Mouse (Mus musculus): Measurements from ENCODE around the gene Rab11fip3. TPM values are rescaled to one million over a fixed set of nuclear protein-coding genes. Genes with fewer than 3 reads are reported as not detected.

Gene Rab11fip3
- polyA plus RNA-seq, 1 experiment: 26.2 TPM

GRCm38 (mm10) chr17:25945517-25946155 is 123.7 kb downstream of the Rab11fip3 start:
- WGBS: 77% methylated on average over 9 of the region's 9 CpGs

DNA sequence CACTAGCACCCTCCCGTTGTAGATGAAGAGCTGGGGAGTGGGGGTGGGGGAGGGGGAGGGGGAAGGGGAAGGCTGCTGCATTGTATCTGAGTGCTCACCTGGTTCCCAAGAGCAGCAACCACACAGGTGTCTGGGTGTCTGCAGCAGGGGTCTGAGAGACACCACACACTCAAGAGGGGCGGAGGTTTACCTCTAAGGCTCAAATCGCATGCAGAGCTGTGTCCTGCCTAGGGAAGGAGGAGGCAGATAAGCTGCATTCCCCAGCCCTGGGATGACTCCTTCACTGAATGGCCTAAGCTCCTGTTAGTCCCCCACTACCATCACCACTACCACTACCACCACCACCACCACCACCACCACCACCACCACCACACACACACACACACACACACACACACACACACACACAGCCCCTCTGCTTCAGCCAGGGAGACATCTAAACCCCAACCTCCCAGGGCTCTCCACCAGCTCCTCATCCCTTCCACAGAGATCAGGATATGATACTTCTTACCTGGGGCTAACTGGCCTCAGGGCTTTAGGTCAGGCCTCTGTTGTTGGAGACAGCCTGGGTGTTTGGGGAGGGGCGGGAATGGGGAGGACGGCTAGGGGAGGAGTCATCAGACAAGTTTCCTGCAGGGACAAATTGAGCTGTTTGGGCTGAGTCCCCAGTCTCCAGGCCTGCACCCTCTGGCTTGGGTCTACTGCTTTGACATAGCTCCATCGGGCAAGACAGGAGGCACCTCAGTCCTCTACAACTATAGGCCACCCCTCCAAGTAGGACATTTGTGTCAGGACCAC is 124.8 kb downstream of the Rab11fip3 start, which contains the start of the genes Pigq and Nhlrc4:
Gene Pigq, minus strand, starts transcription at position 571 of the 798 bp plus-strand sequence.
Gene Nhlrc4, minus strand, starts transcription at position 596 of the 798 bp plus-strand sequence.
- DNase-seq: no peak
- no peak within 1 kb of the TSS for H3K27ac ChIP-seq (ENCODE audit: control insufficient read depth, insufficient read depth, low read length)
- no peaks in the 10 kb centered on the region for H3K36me3 ChIP-seq (ENCODE audit: control insufficient read depth, insufficient read depth, low read length)
- peaks cover 7% of the 10 kb centered on the region for H3K4me1 ChIP-seq (replicated peaks; ENCODE audit: control insufficient read depth, insufficient read depth, low read length)
- no peak for TF ChIP-seq CTCF (IDR thresholded peaks at IDR 0.05; ENCODE audit: borderline replicate concordance, control insufficient read depth, extremely low read depth, insufficient read depth, low read length, poor library complexity)
- no peak for TF ChIP-seq POLR2A (IDR thresholded peaks at IDR 0.05; ENCODE audit: control insufficient read depth, extremely low read depth, insufficient read depth, low read length, poor library complexity)
- 89% methylated on average over 4 of the region's 6 CpGs for WGBS
- no peak within 1 kb of the TSS for H3K4me3 ChIP-seq (ENCODE audit: control insufficient read depth, insufficient read depth, low read length)
- no peaks in the 10 kb centered on the region for H3K27me3 ChIP-seq (ENCODE audit: control insufficient read depth, insufficient read depth, low read length)

More at GRCm38 (mm10) chr17:25945517-25946155, 123.7 kb downstream of the Rab11fip3 start:
- no peaks in the 10 kb centered on the region; the same call in 1 of the 2 replicates for H3K27me3 ChIP-seq (ENCODE audit: control insufficient read depth, insufficient read depth, low read length)
- H3K36me3 ChIP-seq (ENCODE audit: control insufficient read depth, insufficient read depth, low read length): no peaks in the 10 kb centered on the region
- no peak overlapping the region for H3K27ac ChIP-seq (ENCODE audit: control insufficient read depth, insufficient read depth, low read length)
- TF ChIP-seq POLR2A (IDR thresholded peaks at IDR 0.05; ENCODE audit: control insufficient read depth, extremely low read depth, insufficient read depth, low read length, poor library complexity) (no peak), CTCF (IDR thresholded peaks at IDR 0.05; ENCODE audit: borderline replicate concordance, control insufficient read depth, extremely low read depth, insufficient read depth, low read length, poor library complexity) (no peak)
- no peak overlapping the region for H3K4me3 ChIP-seq (ENCODE audit: control insufficient read depth, insufficient read depth, low read length)
- peaks cover 6% of the 10 kb centered on the region for H3K4me1 ChIP-seq (replicated peaks; ENCODE audit: control insufficient read depth, insufficient read depth, low read length)
- no peak for DNase-seq

DNA sequence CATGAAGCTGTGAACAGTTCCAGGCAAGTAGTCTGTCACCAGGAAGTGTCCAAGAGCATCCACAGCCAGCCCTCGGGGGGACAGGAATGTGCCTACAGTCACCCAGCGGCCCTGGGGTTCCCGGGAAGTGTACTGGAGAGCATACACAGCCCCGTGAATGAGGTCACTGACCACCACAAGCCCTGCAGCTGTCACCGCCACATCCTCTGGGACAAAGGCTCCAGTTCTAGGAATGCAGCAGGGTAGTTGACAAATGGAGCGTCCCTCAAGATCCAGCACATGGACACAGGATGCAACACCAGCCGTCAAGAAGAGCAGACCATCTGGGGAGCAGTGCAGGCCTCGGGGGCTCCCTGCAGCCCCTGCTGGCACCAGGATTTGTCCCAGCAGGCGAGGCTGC is 125.6 kb downstream of the Rab11fip3 start:
- DNase-seq: no peak
- WGBS: 95% methylated on average over 9 of the region's 9 CpGs
- TF ChIP-seq CTCF (IDR thresholded peaks at IDR 0.05; ENCODE audit: borderline replicate concordance, control insufficient read depth, extremely low read depth, insufficient read depth, low read length, poor library complexity): no peak
- TF ChIP-seq POLR2A (IDR thresholded peaks at IDR 0.05; ENCODE audit: control insufficient read depth, extremely low read depth, insufficient read depth, low read length, poor library complexity): no peak
- Histone ChIP-seq H3K4me3 (ENCODE audit: control insufficient read depth, insufficient read depth, low read length) (no peak overlapping the region), H3K27me3 (ENCODE audit: control insufficient read depth, insufficient read depth, low read length) (no peaks in the 10 kb centered on the region), H3K4me1 (replicated peaks; ENCODE audit: control insufficient read depth, insufficient read depth, low read length) (peaks cover 7% of the 10 kb centered on the region), H3K27ac (ENCODE audit: control insufficient read depth, insufficient read depth, low read length) (no peak overlapping the region), H3K36me3 (ENCODE audit: control insufficient read depth, insufficient read depth, low read length) (no peaks in the 10 kb centered on the region)

- WGBS: 90% methylated on average over 3 of the region's 3 CpGs
- DNase-seq: no peak
- Histone ChIP-seq H3K27ac (ENCODE audit: control insufficient read depth, insufficient read depth, low read length) (no peak overlapping the region), H3K4me3 (ENCODE audit: control insufficient read depth, insufficient read depth, low read length) (no peak overlapping the region), H3K27me3 (ENCODE audit: control insufficient read depth, insufficient read depth, low read length) (no peaks in the 10 kb centered on the region), H3K4me1 (replicated peaks; ENCODE audit: control insufficient read depth, insufficient read depth, low read length) (peaks cover 7% of the 10 kb centered on the region), H3K36me3 (ENCODE audit: control insufficient read depth, insufficient read depth, low read length) (no peaks in the 10 kb centered on the region)
- TF ChIP-seq CTCF (IDR thresholded peaks at IDR 0.05; ENCODE audit: borderline replicate concordance, control insufficient read depth, extremely low read depth, insufficient read depth, low read length, poor library complexity) (no peak), POLR2A (IDR thresholded peaks at IDR 0.05; ENCODE audit: control insufficient read depth, extremely low read depth, insufficient read depth, low read length, poor library complexity) (no peak)
Observed at GRCm38 (mm10) chr17:25943221-25943620, 126.1 kb downstream of the Rab11fip3 start.

DNA sequence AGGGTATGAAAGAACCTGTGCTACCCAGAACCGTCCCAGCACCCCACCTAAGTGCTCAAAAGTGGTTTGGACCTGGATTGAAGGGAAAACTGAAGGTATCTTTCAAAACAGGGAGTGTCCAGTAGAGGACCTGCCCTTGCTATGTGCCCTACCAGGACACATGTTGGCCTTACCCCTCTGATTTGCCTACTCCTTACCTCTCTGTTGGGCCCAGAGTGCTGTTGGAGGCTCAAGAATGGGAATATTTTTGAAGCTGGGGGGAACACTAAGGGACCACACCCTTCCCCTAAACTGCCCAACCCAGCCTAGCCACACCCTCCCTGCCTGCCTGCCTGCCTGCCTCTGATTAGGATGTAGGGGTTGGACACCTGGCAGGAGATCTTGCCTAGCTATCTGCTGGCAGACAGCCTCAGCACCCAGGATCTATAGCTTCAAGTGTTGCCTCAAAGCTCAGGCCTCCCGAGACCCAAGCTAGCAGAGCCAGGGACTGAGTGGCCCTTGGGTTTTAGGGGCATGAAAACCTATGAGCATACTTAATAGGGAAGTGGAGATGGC is 126.7 kb downstream of the Rab11fip3 start:
- Histone ChIP-seq H3K27me3 (ENCODE audit: control insufficient read depth, insufficient read depth, low read length) (no peaks in the 10 kb centered on the region), H3K27ac (ENCODE audit: control insufficient read depth, insufficient read depth, low read length) (no peak overlapping the region), H3K36me3 (ENCODE audit: control insufficient read depth, insufficient read depth, low read length) (no peaks in the 10 kb centered on the region), H3K4me1 (replicated peaks; ENCODE audit: control insufficient read depth, insufficient read depth, low read length) (peaks cover 7% of the 10 kb centered on the region), H3K4me3 (ENCODE audit: control insufficient read depth, insufficient read depth, low read length) (no peak overlapping the region)
- whole genome bisulfite sequencing: 90% methylated on average over 2 of the region's 2 CpGs
- DNase-seq: no peak
- TF ChIP-seq POLR2A (IDR thresholded peaks at IDR 0.05; ENCODE audit: control insufficient read depth, extremely low read depth, insufficient read depth, low read length, poor library complexity) (no peak), CTCF (IDR thresholded peaks at IDR 0.05; ENCODE audit: borderline replicate concordance, control insufficient read depth, extremely low read depth, insufficient read depth, low read length, poor library complexity) (no peak)

DNA sequence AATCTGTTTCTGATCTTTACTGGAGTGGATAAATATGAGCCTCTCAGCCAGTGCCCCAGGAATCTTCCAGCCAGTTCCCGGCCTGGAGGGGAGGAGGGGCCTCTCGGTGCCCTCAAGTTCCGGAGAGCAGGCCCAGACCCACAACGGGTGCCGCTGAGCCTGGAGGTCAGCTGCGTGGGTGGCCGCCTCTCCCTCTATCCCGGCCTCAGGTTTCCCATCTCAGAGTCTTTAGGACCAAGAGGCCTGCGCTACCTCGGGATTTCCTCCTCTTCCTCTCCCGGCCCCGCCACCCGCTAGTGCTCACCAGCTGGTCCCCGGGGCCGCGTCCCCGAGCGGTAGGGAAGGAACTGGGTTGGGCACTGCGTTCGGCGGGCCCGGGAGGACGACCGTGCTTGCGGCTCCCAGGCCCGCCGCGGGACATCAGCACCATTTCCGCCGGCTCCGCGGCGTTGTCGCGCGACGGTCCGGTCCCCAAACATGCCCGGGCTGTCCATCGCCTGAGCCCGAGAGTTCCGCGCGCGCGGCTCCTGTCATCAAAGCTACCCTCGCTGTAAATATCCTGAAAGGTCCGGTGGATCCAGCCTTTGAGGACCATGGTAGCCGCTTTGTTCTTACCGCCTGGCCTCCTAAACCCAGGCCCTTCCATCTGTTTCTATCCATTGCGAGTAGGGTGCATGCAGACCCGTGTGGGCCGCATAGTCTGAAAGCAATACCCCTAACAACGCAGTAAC is 127.7 kb downstream of the Rab11fip3 start:
- DNase-seq: peak; percentile 66

More for the DNA sequence above, 127.7 kb downstream of the Rab11fip3 start:
- Histone ChIP-seq H3K4me1 (replicated peaks; ENCODE audit: control insufficient read depth, insufficient read depth, low read length) (peaks cover 7% of the 10 kb centered on the region), H3K4me3 (ENCODE audit: control insufficient read depth, insufficient read depth, low read length) (peak overlapping the region; percentile 72), H3K27me3 (ENCODE audit: control insufficient read depth, insufficient read depth, low read length) (no peaks in the 10 kb centered on the region), H3K36me3 (ENCODE audit: control insufficient read depth, insufficient read depth, low read length) (0 out of 2 replicates have a peak, but pooled peaks cover 4% of the 10 kb centered on the region), H3K27ac (ENCODE audit: control insufficient read depth, insufficient read depth, low read length) (no peak overlapping the region)
- TF ChIP-seq POLR2A (IDR thresholded peaks at IDR 0.05; ENCODE audit: control insufficient read depth, extremely low read depth, insufficient read depth, low read length, poor library complexity) (peak; percentile 61), CTCF (IDR thresholded peaks at IDR 0.05; ENCODE audit: borderline replicate concordance, control insufficient read depth, extremely low read depth, insufficient read depth, low read length, poor library complexity) (no peak)
- WGBS: 4% methylated on average over 54 of the region's 54 CpGs

Other genes with a start within 250 kb of the Rab11fip3 start
- 86.3 and 89.1 TPM in 2 replicates for gene Wdr24, start 245.9 kb downstream of the Rab11fip3 start, polyA plus RNA-seq (2012; rRNA removed)
- 78.1 and 83.2 TPM in 2 replicates for gene Jmjd8, start 240.7 kb downstream of the Rab11fip3 start, polyA plus RNA-seq (2012; rRNA removed)
- 162 and 190 TPM in 2 replicates for gene Stub1, start 236.2 kb downstream of the Rab11fip3 start, polyA plus RNA-seq (2012; rRNA removed)
- 20.6 and 29.2 TPM in 2 replicates for gene Rhbdl1, start 232.3 kb downstream of the Rab11fip3 start, polyA plus RNA-seq (2012; rRNA removed)
- gene Gm20683, start 227.8 kb downstream of the Rab11fip3 start, polyA plus RNA-seq (2012; rRNA removed): 125 and 126 TPM in 2 replicates
- 192 and 206 TPM in 2 replicates for gene Rhot2, start 224.7 kb downstream of the Rab11fip3 start, polyA plus RNA-seq (2012; rRNA removed)
- gene Wdr90, start 208.1 kb downstream of the Rab11fip3 start, polyA plus RNA-seq (2012; rRNA removed): 107 and 133 TPM in 2 replicates
- gene Mcrip2, start 200.8 kb downstream of the Rab11fip3 start, polyA plus RNA-seq (2012; rRNA removed): 52.1 and 54.6 TPM in 2 replicates
- 77.3 and 82.3 TPM in 2 replicates for gene Mettl26, start 194.5 kb downstream of the Rab11fip3 start, polyA plus RNA-seq (2012; rRNA removed)
- gene Wfikkn1, start 188.7 kb downstream of the Rab11fip3 start, polyA plus RNA-seq (2012; rRNA removed): 2.9 and 3.7 TPM in 2 replicates
- 43.5 and 57.6 TPM in 2 replicates for gene Rab40c, start 149.8 kb downstream of the Rab11fip3 start, polyA plus RNA-seq (2012; rRNA removed)
- 133 and 134 TPM in 2 replicates for gene Pigq, start 124.6 kb downstream of the Rab11fip3 start, polyA plus RNA-seq (2012; rRNA removed)
- 0.51 and 0.62 TPM in 2 replicates for gene Nhlrc4, start 124.6 kb downstream of the Rab11fip3 start, polyA plus RNA-seq (2012; rRNA removed)
- gene A930017K11Rik, start 117.0 kb downstream of the Rab11fip3 start, polyA plus RNA-seq (2012; rRNA removed): 0.06 and 0.19 TPM in 2 replicates
- gene Capn15, start 83.8 kb downstream of the Rab11fip3 start, polyA plus RNA-seq (2012; rRNA removed): 80.7 and 82.6 TPM in 2 replicates
- 10.0 and 11.5 TPM in 2 replicates for gene Decr2, start 20.8 kb upstream of the Rab11fip3 start, polyA plus RNA-seq (2012; rRNA removed)
- 30.9 and 33.1 TPM in 2 replicates for gene Nme4, start 26.0 kb upstream of the Rab11fip3 start, polyA plus RNA-seq (2012; rRNA removed)
- 38.2 and 43.2 TPM in 2 replicates for gene Tmem8, start 43.7 kb upstream of the Rab11fip3 start, polyA plus RNA-seq (2012; rRNA removed)
- gene Mrpl28, start 53.9 kb upstream of the Rab11fip3 start, polyA plus RNA-seq (2012; rRNA removed): 80.0 and 82.6 TPM in 2 replicates
- 38.0 and 40.1 TPM in 2 replicates for gene Axin1, start 69.1 kb upstream of the Rab11fip3 start, polyA plus RNA-seq (2012; rRNA removed)
- not detected in 2 replicates for gene Pdia2, start 129.5 kb upstream of the Rab11fip3 start, polyA plus RNA-seq (2012; rRNA removed)
- gene Rgs11, start 133.4 kb upstream of the Rab11fip3 start, polyA plus RNA-seq (2012; rRNA removed): 9.2 and 10.6 TPM in 2 replicates
- gene Arhgdig, start 138.2 kb upstream of the Rab11fip3 start, polyA plus RNA-seq (2012; rRNA removed): 0.77 and 1.0 TPM in 2 replicates
- gene Fam234a, start 174.7 kb upstream of the Rab11fip3 start, polyA plus RNA-seq (2012; rRNA removed): 18.9 and 24.3 TPM in 2 replicates
- gene Luc7l, start 183.3 kb upstream of the Rab11fip3 start, polyA plus RNA-seq (2012; rRNA removed): 36.7 and 38.8 TPM in 2 replicates